Mouse (Mus musculus) ES-Bruce4 (cell line): Measurements from ENCODE around the gene Cfap74.

Source experiments
- CTCF ChIP-seq: IDR thresholded peaks from one replicate; pipeline ENCODE4 v1.8.1; 2011; ENCODE audit warnings: low read depth, low read length
- EP300 ChIP-seq: IDR thresholded peaks from 2 replicates; pipeline ENCODE4 v1.6.1; 2011; ENCODE audit warnings: low read depth, low read length; ENCODE audit not compliant: insufficient read depth
- POLR2A ChIP-seq: IDR thresholded peaks from one replicate; pipeline ENCODE4 v1.8.1; 2011; ENCODE audit warnings: low read length; ENCODE audit not compliant: insufficient read depth

GRCm38 (mm10) chr4:155494891-155495290, 85.9 kb downstream of the Cfap74 start:
- TF ChIP-seq CTCF, result no peak
- TF ChIP-seq POLR2A, result no peak
- no peak for TF ChIP-seq EP300
